12 mouse cellular contexts compared by ENCODE assay signal in genomic region chr12:71346071-71346470, GRCm38 (mm10). TPM values are rescaled to one million over a fixed set of nuclear protein-coding genes. Genes with fewer than 3 reads are reported as not detected.
DNase-seq lines count a peak whose midpoint lies in the region; ATAC-seq and TF ChIP-seq lines count a peak whose summit lies in the region.
"Had no signal": no experiment of that assay in that cellular context is flagged by ENCODE, and none has a peak within 500 bp of the region (broad histone marks: within the 10 kb centered on the region; RNA-seq: fewer than 3 reads in every experiment).

No protein-coding gene starts in this region.

- H3K36me3 ChIP-seq in heart, embryonic 10.5 days: no peaks in the 10 kb centered on the region
- H3K36me3 ChIP-seq in limb, embryonic 15.5 days: no peaks in the 10 kb centered on the region
- no peaks in the 10 kb centered on the region for H3K36me3 ChIP-seq in midbrain, postnatal 0 days (ENCODE audit: insufficient read depth, low read length)
- H3K36me3 ChIP-seq: neural tube, embryonic 12.5 days had no signal

- WGBS in heart, embryonic 10.5 days: 57% methylated on average over 5 of the region's 5 CpGs
- 24% methylated on average over 5 of the region's 5 CpGs for WGBS in limb, embryonic 15.5 days
- WGBS in midbrain, postnatal 0 days: 61% methylated on average over 5 of the region's 5 CpGs

- 0 out of 2 replicates have a peak overlapping the region, but pooled peaks have one; percentile 1 for H3K27ac ChIP-seq in heart, embryonic 10.5 days
- 0 out of 2 replicates have a peak overlapping the region, but pooled peaks have one; percentile 17 for H3K27ac ChIP-seq in limb, embryonic 15.5 days
- H3K27ac ChIP-seq in midbrain, postnatal 0 days (ENCODE audit: low read depth, low read length): no peak overlapping the region
- H3K27ac ChIP-seq: hindbrain, postnatal 0 days; neural tube, embryonic 12.5 days had no signal

- CTCF ChIA-PET in Patski (lab: Charles Lee): interaction anchor here (0.9 to 1.2 kb wide), 2 partner anchors 9 to 10 kb away, joined by 3 read pairs; no protein-coding TSS in a partner anchor

- in situ Hi-C loops in Patski (cut with MboI; ENCODE audit: low pct_unique_long_range_greater_than_20kb): no loop called here

- DNase-seq in heart, embryonic 10.5 days (ENCODE audit: low spot score): no peak
- no peak for DNase-seq in heart, postnatal 10 days
- DNase-seq in Patski (ENCODE audit: low read depth, low spot score): peak; percentile 38
- peak; percentile 54 for DNase-seq in kidney, adult 9 months
- DNase-seq in retina, postnatal 1 day: no peak
- DNase-seq in midbrain, postnatal 0 days (ENCODE audit: low spot score): no peak
- DNase-seq in adrenal gland, adult 18-20 months (ENCODE audit: low spot score in 2 of 2): no peak
- DNase-seq: layer of hippocampus, postnatal 36 days; right cerebral cortex, postnatal 14 days had no signal

- TF ChIP-seq CTCF in Patski (IDR thresholded peaks at IDR 0.05): no peak
- no peak for TF ChIP-seq CTCF in midbrain, postnatal 0 days (IDR thresholded peaks at IDR 0.05)

- peaks cover 15% of the 10 kb centered on the region; the same call in 1 of the 2 replicates for H3K4me1 ChIP-seq in heart, embryonic 10.5 days
- H3K4me1 ChIP-seq in limb, embryonic 15.5 days: peaks cover 12% of the 10 kb centered on the region
- no peaks in the 10 kb centered on the region for H3K4me1 ChIP-seq in midbrain, postnatal 0 days (ENCODE audit: insufficient read depth, low read length)
- H3K4me1 ChIP-seq: neural tube, embryonic 12.5 days had no signal

- no peak for ATAC-seq in Patski
- no peak for ATAC-seq in limb, embryonic 15.5 days (ENCODE audit: insufficient number of reproducible peaks, low FRiP score, low TSS enrichment, low read depth)
- ATAC-seq in midbrain, postnatal 0 days (ENCODE audit: low FRiP score): no peak
- ATAC-seq: hindbrain, postnatal 0 days had no signal

- intact Hi-C loops in heart, postnatal 10 days (cut with DNase I): no loop called here

- H3K9me3 ChIP-seq in heart, embryonic 10.5 days: no peaks in the 10 kb centered on the region
- no peaks in the 10 kb centered on the region for H3K9me3 ChIP-seq in limb, embryonic 15.5 days
- no peaks in the 10 kb centered on the region for H3K9me3 ChIP-seq in midbrain, postnatal 0 days (ENCODE audit: low read length)
- H3K9me3 ChIP-seq: neural tube, embryonic 12.5 days had no signal

- H3K4me2 ChIP-seq in limb, embryonic 15.5 days: no peak overlapping the region
- no peak overlapping the region for H3K4me2 ChIP-seq in midbrain, postnatal 0 days (ENCODE audit: low read depth, low read length, poor library complexity, severe bottlenecking)
- H3K4me2 ChIP-seq: neural tube, embryonic 12.5 days had no signal

- no peak overlapping the region for H3K9ac ChIP-seq in limb, embryonic 15.5 days
- H3K9ac ChIP-seq in midbrain, postnatal 0 days (replicated peaks; ENCODE audit: low read length, poor library complexity, severe bottlenecking): no peak overlapping the region
- H3K9ac ChIP-seq: neural tube, embryonic 12.5 days had no signal

- no peak overlapping the region for H3K4me3 ChIP-seq in heart, embryonic 10.5 days
- H3K4me3 ChIP-seq in limb, embryonic 15.5 days: no peak overlapping the region
- no peak overlapping the region for H3K4me3 ChIP-seq in midbrain, postnatal 0 days (ENCODE audit: low read depth, low read length)
- H3K4me3 ChIP-seq: neural tube, embryonic 12.5 days had no signal

- POLR2A ChIA-PET in Patski (lab: Charles Lee): no interaction called here

- no peaks in the 10 kb centered on the region for H3K27me3 ChIP-seq in heart, embryonic 10.5 days (ENCODE audit: insufficient read depth, poor library complexity, severe bottlenecking)
- no peaks in the 10 kb centered on the region for H3K27me3 ChIP-seq in Patski
- no peaks in the 10 kb centered on the region for H3K27me3 ChIP-seq in limb, embryonic 15.5 days
- H3K27me3 ChIP-seq in midbrain, postnatal 0 days (ENCODE audit: insufficient read depth, low read length): no peaks in the 10 kb centered on the region
- H3K27me3 ChIP-seq: neural tube, embryonic 12.5 days had no signal

RNA-seq across cellular contexts. Expression of gene Dact1, which starts 36.4 kb away (rescaled TPM):
- polyA plus RNA-seq in heart, embryonic 10.5 days (2016; fragmentation: Nextera tagmentation; extraction: Ambion mirVana): 9.4 and 25.3 TPM in 2 replicates
- total RNA-seq in heart, postnatal 10 days (2021): 10 to 100 TPM; 14.7 to 18.0 TPM
- 22.8 TPM for polyA plus RNA-seq in Patski (2021)
- polyA plus RNA-seq in limb, embryonic 15.5 days (2015; fragmentation: Nextera tagmentation; extraction: Ambion mirVana): 11.0 and 12.2 TPM in 2 replicates
- total RNA-seq in midbrain, postnatal 0 days (2014; rRNA removed): 63.8 and 64.9 TPM in 2 replicates
- polyA plus RNA-seq in midbrain, postnatal 0 days (2015; fragmentation: Nextera tagmentation; extraction: Ambion mirVana): 14.2 and 16.4 TPM in 2 replicates
- total RNA-seq in adrenal gland, adult 18-20 months (2021): 10 to 100 TPM; 14.0 to 14.9 TPM

Comparison
In these comparisons a context has a peak if more than half of its experiments do, and no peak if none do; other contexts are left out.
1. DNase-seq: peak in Patski (single experiment) and kidney, adult 9 months (single experiment); none in heart, embryonic 10.5 days (single experiment), heart, postnatal 10 days (0 of 2), retina, postnatal 1 day (single experiment), midbrain, postnatal 0 days (single experiment) and adrenal gland, adult 18-20 months (0 of 2).